Mouse (Mus musculus) heart, adult 8-10 months (tissue): ENCODE data around the gene Ooep. TPM values are rescaled to one million over a fixed set of nuclear protein-coding genes. Genes with fewer than 3 reads are reported as not detected.
"Not testable (repeated sequence)": the region's sequence is repeated elsewhere in the genome, so short reads cannot be mapped to it uniquely, and the experiment has no call there.

Source experiments
- DNase-seq: peaks from one replicate; pipeline ENCODE4 v3.0.0; 2022; ENCODE audit warnings: low spot score
- total RNA-seq, 4 experiments: library from RNA; stranded (reverse); gene quantifications; 2 replicates each; pipeline ENCODE4 v1.2.4; 2022

Gene Ooep
- total RNA-seq, 4 experiments from 2014 or later: not detected

- DNase-seq: not testable (repeated sequence)
These were observed 10.6 kb downstream of the Ooep start, which contains the start of gene Dppa5a for GRCm38 (mm10) chr9:78367959-78368358. Gene Dppa5a, minus strand, starts transcription at chr9:78368177.

DNA sequence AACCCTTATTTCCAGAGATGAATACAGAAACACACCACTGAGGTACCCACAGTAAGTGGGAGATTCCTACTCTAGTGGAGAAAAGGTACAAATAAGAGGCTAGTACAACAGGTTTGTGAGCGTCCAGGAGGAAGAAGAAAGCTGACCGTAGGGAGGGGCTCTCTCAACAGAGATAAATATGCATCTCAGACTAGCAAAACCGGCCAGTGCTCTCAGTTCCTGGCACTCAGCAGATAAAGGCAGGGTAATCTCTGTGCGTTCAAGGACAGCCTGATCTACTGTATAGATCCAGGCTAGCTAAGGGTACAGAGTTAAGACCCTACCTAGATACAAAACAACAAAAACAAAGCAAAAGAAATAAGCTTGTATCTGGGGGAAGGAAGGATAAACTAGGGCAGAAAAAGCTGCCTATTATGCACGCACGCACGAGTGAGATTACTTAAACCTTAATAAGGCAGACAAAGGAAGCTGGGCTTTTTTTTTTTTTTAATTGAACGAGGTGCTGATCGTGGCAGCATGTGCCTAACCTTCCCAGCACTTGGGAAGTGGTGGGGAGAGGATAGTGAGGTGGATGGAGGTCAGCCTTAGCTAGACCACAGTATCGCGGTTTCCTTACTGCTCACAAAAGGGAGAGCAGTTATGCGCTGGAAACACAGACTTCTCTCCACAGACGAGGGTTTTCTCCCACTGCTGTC lies 12.5 kb downstream of the Ooep start:
- DNase-seq: no peak

DNA sequence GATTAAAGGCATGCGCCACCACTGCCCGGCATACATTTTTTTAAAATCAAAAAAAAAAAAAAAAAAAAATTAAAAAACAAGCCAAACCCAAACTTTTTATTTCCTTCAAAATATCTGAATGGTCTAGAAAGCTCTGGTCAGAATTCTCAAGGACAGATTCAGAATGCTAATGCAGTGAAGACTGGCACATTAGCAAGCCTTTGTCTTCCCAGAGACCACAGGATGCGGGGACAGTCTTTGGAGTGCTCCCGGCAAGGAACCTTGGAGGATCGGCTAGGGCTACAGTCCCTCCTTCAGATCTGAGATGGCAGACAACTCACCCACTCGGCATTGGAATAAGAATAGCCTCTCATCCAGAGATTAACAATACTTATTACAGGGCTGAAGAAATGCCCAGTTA lies 13.8 kb downstream of the Ooep start:
- no peak for DNase-seq

GRCm38 (mm10) chr9:78363374-78363773 lies 15.2 kb downstream of the Ooep start:
- DNase-seq: no peak

- DNase-seq: no peak
These were observed 18.0 kb downstream of the Ooep start for GRCm38 (mm10) chr9:78360484-78360872.

DNA sequence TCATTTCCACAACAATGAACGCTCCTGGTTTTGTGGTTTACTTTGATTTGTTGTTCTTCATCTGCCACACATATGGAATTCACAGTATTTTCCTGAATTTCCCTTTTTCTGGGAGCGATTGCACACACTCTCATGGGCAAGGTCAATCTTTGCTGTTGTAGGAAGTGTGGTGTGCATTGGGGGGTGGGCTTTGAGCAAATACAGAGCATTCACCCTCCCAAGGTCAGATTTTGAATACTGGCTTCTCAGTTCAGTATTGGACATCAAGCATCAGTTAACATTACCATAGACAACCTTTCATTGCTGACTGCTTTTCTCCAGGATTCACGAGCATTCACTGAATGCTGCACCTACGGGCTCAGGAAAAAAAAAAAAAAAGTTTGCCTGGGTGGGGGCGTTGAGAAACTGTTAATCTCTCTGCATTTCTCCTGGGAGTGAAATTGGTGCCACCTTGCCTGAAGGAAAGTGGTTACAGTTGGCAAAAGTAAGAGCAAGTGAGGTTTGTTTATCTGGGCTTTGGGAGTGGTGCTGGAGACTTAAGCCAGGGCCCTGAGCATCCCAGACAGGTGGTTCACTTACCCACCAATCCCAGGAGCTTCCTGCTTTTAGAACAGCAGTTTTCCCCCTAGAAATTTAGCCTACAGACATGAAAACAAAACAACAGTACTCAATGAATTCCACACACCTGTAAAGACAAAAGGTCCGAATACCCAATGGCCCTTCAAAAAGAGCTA lies 18.6 kb downstream of the Ooep start:
- DNase-seq: no peak

DNA sequence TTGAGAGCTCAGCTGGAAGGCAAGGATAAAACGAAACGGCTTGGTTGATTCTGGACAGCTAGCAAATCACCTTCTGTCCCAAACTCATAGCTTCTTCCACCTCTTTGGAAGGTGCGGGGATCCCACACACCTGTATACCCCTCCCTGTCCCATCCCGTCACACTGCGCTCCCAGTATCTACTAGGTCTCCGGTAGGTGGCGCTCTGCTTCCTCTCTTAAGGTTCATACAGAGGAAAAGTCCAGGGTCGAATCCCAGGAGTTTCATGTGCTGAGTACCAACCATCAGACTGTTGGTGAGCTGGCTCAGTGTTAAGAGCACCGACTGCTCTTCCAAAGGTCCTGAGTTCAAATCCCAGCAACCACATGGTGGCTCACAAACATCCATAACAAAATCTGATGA lies 20.5 kb downstream of the Ooep start:
- DNase-seq: peak; percentile 44

DNA sequence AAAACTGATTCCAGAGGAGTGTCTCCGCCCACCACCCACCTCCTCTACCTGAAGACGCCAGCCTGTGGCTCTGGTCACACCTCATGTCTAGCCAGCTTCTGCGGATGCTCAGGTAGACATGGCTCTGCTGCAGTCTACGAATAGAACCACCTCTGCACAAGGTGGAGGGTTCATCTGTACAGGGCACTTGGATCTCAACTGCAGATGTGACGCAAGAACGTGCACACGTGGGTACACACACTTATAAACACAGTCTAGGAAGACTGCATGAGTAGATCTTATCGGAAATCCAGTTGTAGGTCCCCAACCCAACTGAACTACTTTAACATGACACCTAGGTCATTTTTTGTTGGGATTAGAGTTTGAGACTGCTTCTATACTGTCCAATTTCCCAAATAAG lies 22.9 kb downstream of the Ooep start, which contains the start of gene Gsta2:
TSS of gene Gsta2 (minus strand) at position 178 of the 400 bp plus-strand sequence.
- no peak for DNase-seq

GRCm38 (mm10) chr9:78354665-78355578 lies 23.6 kb downstream of the Ooep start:
- peak; percentile 5 for DNase-seq

- no peak for DNase-seq
These were observed 26.9 kb downstream of the Ooep start for GRCm38 (mm10) chr9:78351504-78352220.

GRCm38 (mm10) chr9:78350007-78350406 lies 28.5 kb downstream of the Ooep start:
- not testable (repeated sequence) for DNase-seq

- DNase-seq: not testable (repeated sequence)
These were observed 29.4 kb downstream of the Ooep start for GRCm38 (mm10) chr9:78349141-78349540.

DNA sequence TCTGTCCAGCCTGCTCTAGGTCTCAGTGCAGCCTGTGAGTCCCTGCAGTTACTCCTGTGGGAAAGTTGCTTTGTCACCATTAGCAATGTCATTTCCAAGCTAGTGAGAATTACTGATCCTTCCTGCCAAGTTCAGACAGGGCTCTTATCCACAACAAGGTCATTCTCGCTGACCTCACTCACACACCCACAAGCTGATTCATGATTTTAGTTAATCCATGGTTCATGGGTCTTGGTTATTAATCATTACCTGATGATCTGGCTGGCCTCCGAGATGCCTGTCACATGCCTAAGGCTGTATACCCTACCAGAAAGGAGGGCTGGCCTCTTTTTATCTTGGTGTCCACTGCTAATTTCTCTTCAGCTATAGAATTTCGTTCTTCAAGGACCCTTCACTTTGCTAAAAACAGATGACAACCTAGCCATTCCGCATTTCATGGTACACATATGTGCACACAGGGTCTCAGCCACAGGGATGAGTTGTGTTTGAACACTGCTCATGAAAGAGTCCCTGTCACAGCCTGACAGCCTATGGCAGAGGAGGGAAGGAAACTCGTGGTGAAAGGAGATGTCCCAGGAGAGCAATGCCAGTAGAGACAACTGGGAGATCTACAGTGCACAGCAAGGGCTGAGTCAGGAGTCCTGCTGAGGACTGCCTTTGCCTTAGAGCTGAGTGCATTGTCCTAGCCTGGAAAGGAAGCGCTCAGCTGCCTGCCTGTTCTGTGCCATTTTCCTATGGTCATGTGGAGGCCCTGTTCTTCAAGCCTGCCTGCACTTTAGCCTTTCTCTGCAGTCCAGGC lies 30.1 kb downstream of the Ooep start:
- peak; percentile 10 for DNase-seq

GRCm38 (mm10) chr9:78347004-78347403 lies 31.5 kb downstream of the Ooep start:
- no peak for DNase-seq

GRCm38 (mm10) chr9:78345235-78345634 lies 33.3 kb downstream of the Ooep start:
- DNase-seq: not testable (repeated sequence)

DNA sequence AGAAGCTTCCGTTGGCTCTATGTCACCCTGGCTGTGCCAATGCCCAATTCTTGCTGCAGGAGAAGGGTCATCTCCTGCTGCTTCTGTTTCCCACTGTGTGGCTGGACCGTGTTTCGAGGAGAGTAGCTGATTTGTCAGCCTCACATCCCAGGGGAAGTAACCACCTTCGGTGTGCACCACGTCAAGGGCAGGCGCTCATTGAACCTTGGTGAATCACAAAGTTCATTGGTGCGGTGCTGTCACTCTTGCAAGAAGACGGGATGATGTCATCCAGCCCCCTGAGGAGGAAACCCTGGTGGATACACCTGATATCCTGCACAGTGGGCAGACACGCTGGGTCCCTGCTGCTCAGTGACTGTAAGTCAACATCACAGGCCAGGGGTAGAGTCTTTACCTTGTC lies 35.5 kb downstream of the Ooep start:
- DNase-seq: not testable (repeated sequence)

DNA sequence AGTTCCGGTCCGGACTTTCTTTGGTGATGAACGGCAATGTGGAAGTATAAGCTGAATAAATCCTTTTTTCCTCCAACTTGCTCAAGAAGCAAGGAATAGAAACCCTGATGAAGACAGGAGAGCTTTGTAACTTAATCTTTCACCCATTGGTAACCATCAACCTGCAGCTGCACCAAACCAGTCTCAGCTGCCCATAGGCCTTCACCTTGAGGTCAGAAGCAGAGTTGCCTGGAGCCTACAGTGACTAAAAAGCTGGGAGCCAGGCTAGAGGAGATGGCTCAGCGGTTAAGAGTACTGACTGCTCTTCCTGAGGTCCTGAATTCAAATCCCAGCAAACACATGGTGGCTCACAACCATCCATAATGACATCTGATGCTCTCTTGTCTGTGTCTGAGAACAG lies 36.0 kb downstream of the Ooep start:
- DNase-seq: not testable (repeated sequence)

DNA sequence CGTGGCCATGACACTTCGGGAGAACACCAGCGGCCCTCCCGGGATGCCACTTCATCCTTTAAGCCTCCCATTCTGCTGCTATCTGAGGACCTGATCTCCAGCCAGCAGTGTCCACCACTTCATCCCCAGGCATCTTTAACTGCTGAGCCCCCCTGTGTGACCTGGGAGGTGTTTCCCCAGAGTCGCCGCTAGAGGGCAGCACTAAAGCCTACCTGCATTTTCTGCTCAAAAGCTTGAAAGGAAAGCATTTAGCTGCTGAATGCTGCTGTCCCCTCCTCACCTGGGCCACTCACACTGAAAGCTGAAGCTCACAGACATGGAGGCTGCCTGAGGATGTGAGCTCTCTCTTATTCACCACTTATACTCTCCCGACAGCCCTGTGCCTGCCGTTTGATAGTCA lies 38.2 kb downstream of the Ooep start:
- DNase-seq: peak; percentile 2

DNA sequence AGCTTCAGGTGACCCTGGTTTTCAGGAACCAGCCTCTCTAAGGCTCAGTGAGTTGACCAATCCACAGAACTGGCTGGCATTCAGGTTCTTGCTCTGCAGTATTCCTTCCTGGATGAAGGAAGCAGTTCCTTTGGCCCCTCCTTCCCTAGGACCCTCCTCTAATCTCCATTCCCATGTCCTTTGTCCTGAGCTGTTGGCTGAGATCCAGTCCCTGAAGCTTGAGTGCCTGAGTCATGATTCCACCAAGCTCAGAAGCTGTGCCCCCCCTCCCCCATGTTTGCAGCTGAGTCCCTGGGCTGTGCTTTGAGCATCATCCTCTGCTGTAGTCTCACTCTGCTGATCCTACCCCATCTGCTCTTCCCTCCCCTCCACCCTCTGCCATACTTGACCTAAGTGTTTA lies 41.5 kb downstream of the Ooep start:
- DNase-seq: not testable (repeated sequence)

GRCm38 (mm10) chr9:78327289-78327688 lies 51.2 kb downstream of the Ooep start, which contains the start of gene Omt2b:
Gene Omt2b, plus strand, starts transcription at chr9:78327589.
- DNase-seq: not testable (repeated sequence)
